Mouse (Mus musculus) gastrocnemius, postnatal 14 days (tissue): ENCODE measurements around the gene Rgs6. TPM values are rescaled to one million over a fixed set of nuclear protein-coding genes. Genes with fewer than 3 reads are reported as not detected.

Experiments
- DNase-seq: peaks from one replicate; pipeline ENCODE4 v3.0.0; 2021; ENCODE audit warnings: mixed read lengths
- intact Hi-C: fragments of 180-260 bp; cut with DNase I; formaldehyde crosslinking; loops from one replicate; pipeline ENCODE4 v1.15.1; 2025; ENCODE audit warnings: low total_unique reads
- total RNA-seq, 2 experiments: library from RNA; stranded (reverse); gene quantifications; 2 replicates each; pipeline ENCODE4 v1.2.3; 2021

Rgs6 gene
- total RNA-seq, 2 experiments from 2014 or later, result 1.6 to 2.6 TPM

- DNase-seq, result no peak
- intact Hi-C loops, result no loop called here
Measured at GRCm38 (mm10) chr12:82819328-82819727, 231.2 kb downstream of the Rgs6 start.

- intact Hi-C loops, result no loop called here
Measured at GRCm38 (mm10) chr12:82819991-82820390, 231.9 kb downstream of the Rgs6 start.

GRCm38 (mm10) chr12:82822821-82823620 lies 234.9 kb downstream of the Rgs6 start:
- no peak for DNase-seq
- intact Hi-C loops, result no loop called here

More at GRCm38 (mm10) chr12:82819991-82820390, 231.9 kb downstream of the Rgs6 start:
- DNase-seq, result no peak

- intact Hi-C loops, result no loop called here
- DNase-seq, result no peak
Measured at GRCm38 (mm10) chr12:82830333-82830732, 242.2 kb downstream of the Rgs6 start.

GRCm38 (mm10) chr12:82838544-82838943 lies 250.5 kb downstream of the Rgs6 start:
- DNase-seq, result no peak
- intact Hi-C loops, result no loop called here

- DNase-seq, result no peak
- intact Hi-C loops, result no loop called here
Measured at GRCm38 (mm10) chr12:82841566-82841965, 253.5 kb downstream of the Rgs6 start.

GRCm38 (mm10) chr12:82848304-82848872 lies 260.3 kb downstream of the Rgs6 start:
- intact Hi-C loops, result no loop called here
- no peak for DNase-seq

GRCm38 (mm10) chr12:82854902-82855301 lies 266.8 kb downstream of the Rgs6 start:
- DNase-seq, result no peak
- intact Hi-C loops, result no loop called here

- intact Hi-C loops, result no loop called here
Measured at GRCm38 (mm10) chr12:82855333-82856107, 267.4 kb downstream of the Rgs6 start.

GRCm38 (mm10) chr12:82865686-82866085 lies 277.6 kb downstream of the Rgs6 start:
- intact Hi-C loops, result no loop called here
- DNase-seq, result no peak

More at GRCm38 (mm10) chr12:82855333-82856107, 267.4 kb downstream of the Rgs6 start:
- DNase-seq, result no peak

GRCm38 (mm10) chr12:82880711-82881110 lies 292.6 kb downstream of the Rgs6 start:
- no peak for DNase-seq
- intact Hi-C loops, result no loop called here

- no peak for DNase-seq
Measured at GRCm38 (mm10) chr12:82883079-82883478, 295.0 kb downstream of the Rgs6 start.

GRCm38 (mm10) chr12:82894971-82895838 lies 307.1 kb downstream of the Rgs6 start:
- intact Hi-C loops, result no loop called here
- DNase-seq, result no peak

More at GRCm38 (mm10) chr12:82883079-82883478, 295.0 kb downstream of the Rgs6 start:
- intact Hi-C loops, result no loop called here

- DNase-seq, result no peak
- intact Hi-C loops, result no loop called here
Measured at GRCm38 (mm10) chr12:82905773-82906172, 317.7 kb downstream of the Rgs6 start.

- intact Hi-C loops, result no loop called here
- DNase-seq, result no peak
Measured at GRCm38 (mm10) chr12:82910846-82911245, 322.8 kb downstream of the Rgs6 start.

- intact Hi-C loops, result no loop called here
- DNase-seq, result no peak
Measured at GRCm38 (mm10) chr12:82914127-82914526, 326.0 kb downstream of the Rgs6 start.

- intact Hi-C loops, result no loop called here
- DNase-seq, result no peak
Measured at GRCm38 (mm10) chr12:82920146-82920545, 332.1 kb downstream of the Rgs6 start.

- intact Hi-C loops, result no loop called here
- no peak for DNase-seq
Measured at GRCm38 (mm10) chr12:82921287-82922015, 333.4 kb downstream of the Rgs6 start.
